Mouse (Mus musculus) C2C12 (cell line): ENCODE results near the gene Hist3h2a. TPM values are rescaled to one million over a fixed set of nuclear protein-coding genes. Genes with fewer than 3 reads are reported as not detected.

Experiments used
- H3K27me3 ChIP-seq: one replicate; pipeline ENCODE4 v1.6.1; 2011; ENCODE audit not compliant: control insufficient read depth, insufficient read depth, insufficient read length
- H3K36me3 ChIP-seq: one replicate; pipeline ENCODE4 v1.6.1; 2011; ENCODE audit not compliant: control insufficient read depth, insufficient read depth
- H3K4me3 ChIP-seq: one replicate; pipeline ENCODE4 v1.5.1; 2011; ENCODE audit warnings: mild to moderate bottlenecking, control low read depth; ENCODE audit not compliant: poor library complexity, insufficient read depth, severe bottlenecking
- H3K79me2 ChIP-seq: one replicate; pipeline ENCODE4 v1.6.1; 2011; ENCODE audit not compliant: control insufficient read depth, insufficient read depth
- H3K79me3 ChIP-seq: one replicate; pipeline ENCODE4 v1.6.1; 2011; ENCODE audit warnings: low read depth, control low read depth
- H3ac ChIP-seq: one replicate; pipeline ENCODE3; 2011; ENCODE audit warnings: low read depth; ENCODE audit not compliant: control insufficient read depth, insufficient read length
- CEBPB ChIP-seq: IDR thresholded peaks from one replicate; pipeline ENCODE4 v1.6.1; 2011; ENCODE audit warnings: low read depth, mild to moderate bottlenecking, control low read depth, moderate library complexity
- CTCF ChIP-seq: IDR thresholded peaks from one replicate; pipeline ENCODE4 v1.5.1; 2011; ENCODE audit not compliant: control insufficient read depth, insufficient read depth, insufficient read length
- FOSL1 ChIP-seq: IDR thresholded peaks from one replicate; pipeline ENCODE4 v1.8.0; 2011; ENCODE audit warnings: mild to moderate bottlenecking, low read length; ENCODE audit not compliant: poor library complexity, insufficient read depth, severe bottlenecking
- MAX ChIP-seq: IDR thresholded peaks from one replicate; pipeline ENCODE4 v1.6.1; 2011; ENCODE audit warnings: mild to moderate bottlenecking, control low read depth
- MYOD1 ChIP-seq: IDR thresholded peaks from one replicate; pipeline ENCODE4 v1.6.1; 2011; ENCODE audit warnings: low read depth; ENCODE audit not compliant: control insufficient read depth, insufficient read length
- MYOG ChIP-seq: IDR thresholded peaks from one replicate; pipeline ENCODE4 v1.6.1; 2011; ENCODE audit not compliant: control insufficient read depth, insufficient read length; ENCODE audit errors: extremely low read depth
- USF1 ChIP-seq: IDR thresholded peaks from one replicate; pipeline ENCODE4 v1.6.1; 2011; ENCODE audit warnings: low read depth, mild to moderate bottlenecking, control low read depth, moderate library complexity
- polyA plus RNA-seq: library from polyadenylated mRNA; unstranded; fragments of >200 nt; fragmentation: generic; extraction: Trizol; gene quantifications from one replicate; pipeline ENCODE4 v1.2.1, GENCODE M21; 2012; ENCODE audit warnings: missing spikeins

The Hist3h2a gene
- polyA plus RNA-seq, 1 experiment = 11.4 TPM

DNA sequence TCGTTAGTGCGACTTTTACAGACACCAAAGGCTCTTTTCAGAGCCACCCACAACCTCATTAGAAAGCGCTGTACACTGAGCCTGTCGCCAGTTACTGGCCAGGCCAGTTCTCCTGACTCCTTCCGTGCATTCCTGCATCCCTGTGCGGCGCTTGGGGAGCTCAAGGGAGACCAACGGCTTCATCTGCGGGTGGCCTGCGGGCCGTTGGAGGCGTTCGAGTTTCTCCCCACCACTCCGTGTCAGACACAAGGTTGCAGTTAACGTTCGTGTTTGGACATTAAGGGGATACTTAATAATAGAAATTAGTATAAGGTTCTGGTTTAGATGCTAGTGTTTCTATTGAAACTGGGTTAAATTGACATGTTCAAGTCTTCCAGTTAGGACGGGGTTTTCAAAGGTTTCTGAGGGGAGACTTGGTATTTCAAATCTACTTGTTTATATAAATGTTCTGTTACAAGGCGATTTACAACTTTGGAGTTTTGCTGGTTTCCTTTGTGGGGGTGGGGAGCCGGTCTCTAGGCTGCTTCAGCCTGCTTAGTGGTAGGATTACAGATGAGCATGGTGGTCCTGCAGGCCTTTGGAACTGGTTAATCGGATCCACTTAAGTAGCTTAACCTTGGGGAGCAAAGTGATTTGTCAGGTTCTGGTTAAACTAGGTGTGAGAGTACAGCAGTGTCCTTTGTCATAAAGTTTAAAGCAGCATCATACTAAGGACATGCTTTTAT, 820 bp downstream of the Hist3h2a start:
- H3K36me3 ChIP-seq = peaks cover 24% of the 10 kb centered on the region
- peak overlapping the region; percentile 57 for H3K4me3 ChIP-seq
- H3K79me3 ChIP-seq = peaks cover 17% of the 10 kb centered on the region
- peaks cover 4% of the 10 kb centered on the region for H3K27me3 ChIP-seq
- H3ac ChIP-seq = peak overlapping the region; percentile 87
- peaks cover 29% of the 10 kb centered on the region for H3K79me2 ChIP-seq
- TF ChIP-seq FOSL1 (no peak), MYOG (no peak), CTCF (no peak)

DNA sequence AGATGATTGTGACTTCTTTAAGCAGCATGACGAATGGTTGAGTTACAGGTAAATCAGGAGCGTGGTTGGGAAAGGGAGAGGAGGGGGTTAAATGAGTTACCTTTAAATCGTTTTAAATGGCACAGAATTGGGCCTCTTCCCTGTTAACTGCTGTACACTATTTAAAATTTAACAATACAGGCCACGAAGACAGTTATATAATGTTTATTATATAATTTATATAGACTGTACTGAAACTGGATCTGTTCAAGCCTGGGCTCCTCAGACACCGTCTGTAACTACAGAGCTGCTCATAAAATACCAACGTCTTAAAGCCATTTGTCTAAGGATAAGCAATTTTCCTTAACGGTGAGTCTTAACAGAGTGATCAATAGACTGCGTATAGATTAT, 1.4 kb downstream of the Hist3h2a start:
- peak overlapping the region; percentile 87 for H3ac ChIP-seq
- TF ChIP-seq MYOG = no peak
- H3K79me2 ChIP-seq = peaks cover 29% of the 10 kb centered on the region
- H3K79me3 ChIP-seq = peaks cover 17% of the 10 kb centered on the region
- H3K4me3 ChIP-seq = peak overlapping the region; percentile 57
- peaks cover 24% of the 10 kb centered on the region for H3K36me3 ChIP-seq
- peaks cover 4% of the 10 kb centered on the region for H3K27me3 ChIP-seq

DNA sequence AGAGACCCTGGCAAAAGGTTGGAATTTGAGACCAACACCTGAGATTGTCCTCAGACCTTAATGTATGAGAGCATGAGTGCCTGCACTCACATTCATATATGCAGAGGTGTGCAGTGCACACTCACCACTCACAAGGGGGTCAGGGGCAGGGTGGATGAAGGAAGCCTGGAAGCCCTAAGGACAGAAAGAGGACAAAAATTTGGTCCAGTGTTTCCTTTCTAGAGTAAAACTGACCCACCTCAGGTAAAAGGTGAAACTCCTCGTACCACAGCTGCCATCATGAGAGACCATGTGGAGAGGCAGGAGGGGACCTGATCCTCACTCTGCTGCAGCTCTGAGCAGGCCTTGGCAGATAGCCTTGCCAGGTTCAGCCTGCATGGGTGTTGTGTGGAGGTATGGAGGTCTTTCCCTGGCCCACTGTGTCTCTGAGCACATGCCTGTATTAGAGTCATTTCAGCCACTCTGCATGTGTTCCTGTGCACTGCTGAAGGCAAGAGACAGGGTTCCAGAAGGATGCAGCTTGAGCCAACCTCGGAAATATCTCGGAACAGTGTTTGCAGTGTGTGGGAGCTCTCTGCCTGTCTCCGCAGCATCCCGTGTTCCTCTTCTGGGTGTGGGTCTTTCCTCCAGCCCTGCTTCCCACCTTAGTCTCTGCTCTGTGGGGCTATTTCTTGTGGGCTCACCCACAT, 2.9 kb downstream of the Hist3h2a start:
- H3K36me3 ChIP-seq = peaks cover 24% of the 10 kb centered on the region
- no peak overlapping the region for H3ac ChIP-seq
- TF ChIP-seq MYOD1 (no peak), CTCF (no peak), FOSL1 (no peak), MAX (no peak), MYOG (no peak), USF1 (no peak), CEBPB (no peak)
- peaks cover 29% of the 10 kb centered on the region for H3K79me2 ChIP-seq
- peaks cover 17% of the 10 kb centered on the region for H3K79me3 ChIP-seq
- H3K4me3 ChIP-seq = no peak overlapping the region
- no peaks in the 10 kb centered on the region for H3K27me3 ChIP-seq

GRCm38 (mm10) chr11:58958536-58958935, 4.1 kb downstream of the Hist3h2a start:
- peaks cover 24% of the 10 kb centered on the region for H3K36me3 ChIP-seq
- TF ChIP-seq CTCF (no peak), MYOD1 (no peak), MAX (no peak), USF1 (no peak), MYOG (no peak), CEBPB (no peak), FOSL1 (no peak)
- H3K79me3 ChIP-seq = peaks cover 17% of the 10 kb centered on the region
- H3K79me2 ChIP-seq = peaks cover 29% of the 10 kb centered on the region
- H3ac ChIP-seq = no peak overlapping the region
- H3K27me3 ChIP-seq = no peaks in the 10 kb centered on the region
- H3K4me3 ChIP-seq = no peak overlapping the region

DNA sequence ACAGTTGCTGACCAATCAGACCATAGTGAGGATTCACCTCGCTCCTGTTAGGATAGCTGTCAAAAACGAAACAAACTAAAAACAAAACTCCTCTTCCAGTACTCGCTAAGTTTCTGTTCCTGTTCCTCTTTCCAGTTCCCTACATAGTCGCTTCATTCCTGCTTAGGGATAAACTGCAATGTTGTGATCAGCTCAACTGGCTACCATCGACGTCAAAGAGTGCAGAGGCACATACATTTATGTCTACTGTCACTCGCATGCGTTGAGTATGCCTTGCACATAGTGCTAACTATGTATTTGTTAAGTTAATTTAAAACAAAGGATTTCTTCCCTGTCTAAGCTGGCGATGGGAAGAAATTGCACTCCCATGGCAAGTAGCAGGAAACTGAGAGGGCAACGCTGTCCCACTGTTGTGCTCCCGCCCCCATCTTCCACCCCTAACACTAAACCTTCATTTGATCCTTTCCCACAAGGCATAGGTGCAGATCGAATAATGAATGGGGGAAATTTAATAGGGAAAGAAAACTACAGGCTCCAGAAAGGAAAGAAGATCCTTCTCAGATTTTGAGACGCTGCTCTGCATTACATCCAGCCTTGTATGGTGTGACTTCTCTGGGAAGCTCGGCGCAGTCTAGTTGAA, 4.8 kb downstream of the Hist3h2a start:
- Histone ChIP-seq H3ac (no peak overlapping the region), H3K79me3 (peaks cover 17% of the 10 kb centered on the region), H3K27me3 (no peaks in the 10 kb centered on the region), H3K4me3 (no peak overlapping the region), H3K79me2 (peaks cover 29% of the 10 kb centered on the region), H3K36me3 (peaks cover 24% of the 10 kb centered on the region)
- TF ChIP-seq MAX (no peak), CTCF (no peak)

- H3K27me3 ChIP-seq = no peaks in the 10 kb centered on the region
- TF ChIP-seq MAX = peak; percentile 59
- no peak for TF ChIP-seq MYOG
- peaks cover 28% of the 10 kb centered on the region for H3K79me2 ChIP-seq
- peaks cover 24% of the 10 kb centered on the region for H3K36me3 ChIP-seq
- H3K79me3 ChIP-seq = peaks cover 17% of the 10 kb centered on the region
- H3K4me3 ChIP-seq = peak overlapping the region; percentile 23
- peak overlapping the region; percentile 63 for H3ac ChIP-seq
Measured at GRCm38 (mm10) chr11:58959921-58960465, 5.5 kb downstream of the Hist3h2a start.
